Mouse (Mus musculus) liver, adult 2 months (tissue): ENCODE data around the gene 4632433K11Rik.

Source experiments
- CTCF ChIP-seq: fragments of 200-500 bp; IDR thresholded peaks from 2 replicates; pipeline ENCODE4 v1.5.1; 2011; ENCODE audit warnings: low read depth, low read length, control low read depth
- POLR2A ChIP-seq: fragments of 200-500 bp; IDR thresholded peaks from 2 replicates; pipeline ENCODE4 v1.6.1; 2011; ENCODE audit warnings: low read length, control low read depth; ENCODE audit not compliant: insufficient read depth; ENCODE audit errors: extremely low read depth

- TF ChIP-seq POLR2A (no peak), CTCF (no peak)
Observed at GRCm38 (mm10) chr7:5017931-5018330, 16.0 kb upstream of the 4632433K11Rik start.
